Comparison of ENCODE assay signal across 29 mouse cellular contexts in the genomic region with DNA sequence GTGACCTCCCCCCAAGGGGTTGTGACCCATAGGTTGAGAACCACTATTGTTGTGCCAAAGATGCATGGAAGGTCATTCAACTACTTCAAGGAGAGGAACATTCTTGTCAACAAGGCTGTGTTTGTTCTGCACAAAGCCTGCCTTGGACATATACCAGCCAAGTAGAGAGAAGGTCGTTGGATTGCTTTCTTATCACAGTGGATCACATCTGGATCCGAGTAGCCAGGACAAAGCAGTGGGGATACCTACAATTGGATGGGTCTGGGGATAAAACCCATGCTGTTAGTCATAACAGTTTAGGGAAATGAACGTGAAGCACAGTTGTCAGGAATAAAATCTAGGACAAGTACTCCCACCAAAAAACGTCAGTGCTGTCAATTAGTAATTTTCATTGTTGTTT. TPM values are rescaled to one million over a fixed set of nuclear protein-coding genes. Genes with fewer than 3 reads are reported as not detected.
A peak's percentile ranks its signal among the peaks of the same experiment; 100 is the strongest.
DNase-seq lines count a peak whose midpoint lies in the region; ATAC-seq and TF ChIP-seq lines count a peak whose summit lies in the region.
"Had no signal": no experiment of that assay in that cellular context is flagged by ENCODE, and none has a peak within 500 bp of the region (broad histone marks: within the 10 kb centered on the region; RNA-seq: fewer than 3 reads in every experiment).

No protein-coding gene starts in this region.

- WGBS in heart, embryonic 10.5 days: 56% methylated on average over 4 of the region's 4 CpGs
- 49% methylated on average over 4 of the region's 4 CpGs for WGBS in lung, embryonic 16.5 days
- 36% methylated on average over 4 of the region's 4 CpGs for WGBS in lung, adult 2 months
- 56% methylated on average over 4 of the region's 4 CpGs for WGBS in heart, embryonic 15.5 days

- no peak overlapping the region for H3K4me2 ChIP-seq in lung, embryonic 16.5 days (ENCODE audit: low read depth, low read length)
- no peak overlapping the region for H3K4me2 ChIP-seq in heart, embryonic 15.5 days
- H3K4me2 ChIP-seq: forebrain, embryonic 15.5 days; hindbrain, embryonic 13.5 days; neural tube, embryonic 15.5 days had no signal

- no peak for DNase-seq in heart, embryonic 10.5 days (ENCODE audit: low spot score)
- DNase-seq in heart, postnatal 36 days: no peak
- DNase-seq in lung, adult 2 months: no peak
- DNase-seq in embryo, embryonic 10.5 days (ENCODE audit: low spot score): no peak
- DNase-seq in Muller cell, postnatal 12 days (ENCODE audit: inconsistent ontology term): no peak
- DNase-seq: adrenal gland, postnatal 36 days; cerebellum, adult 11 months; cerebellum, adult 9-11 months; gastrocnemius, postnatal 14 days; kidney, adult 8-10 months had no signal

- intact Hi-C loops in heart, postnatal 36 days (cut with DNase I): loop anchor here (10.0 kb wide), 1 partner anchor 1409 kb away; no protein-coding TSS in a partner anchor

- no peaks in the 10 kb centered on the region for H3K27me3 ChIP-seq in heart, embryonic 10.5 days (ENCODE audit: insufficient read depth, poor library complexity, severe bottlenecking)
- no peaks in the 10 kb centered on the region for H3K27me3 ChIP-seq in lung, embryonic 16.5 days (ENCODE audit: control insufficient read depth, insufficient read depth, low read depth, low read length)
- no peaks in the 10 kb centered on the region for H3K27me3 ChIP-seq in heart, embryonic 15.5 days
- H3K27me3 ChIP-seq: forebrain, embryonic 15.5 days; hindbrain, embryonic 13.5 days; neural tube, embryonic 15.5 days; Patski had no signal

- no peaks in the 10 kb centered on the region for H3K9me3 ChIP-seq in heart, embryonic 10.5 days
- H3K9me3 ChIP-seq in lung, embryonic 16.5 days (ENCODE audit: control insufficient read depth, low read length): no peaks in the 10 kb centered on the region
- H3K9me3 ChIP-seq in heart, embryonic 15.5 days (replicated peaks): no peaks in the 10 kb centered on the region
- H3K9me3 ChIP-seq: embryonic facial prominence, embryonic 10.5 days; forebrain, embryonic 15.5 days; hindbrain, embryonic 13.5 days; neural tube, embryonic 15.5 days had no signal

- H3K4me1 ChIP-seq in heart, embryonic 10.5 days: peaks cover 30% of the 10 kb centered on the region
- H3K4me1 ChIP-seq in lung, embryonic 16.5 days (replicated peaks; ENCODE audit: control insufficient read depth, insufficient read depth, low read length): no peaks in the 10 kb centered on the region
- H3K4me1 ChIP-seq in lung, adult 2 months (ENCODE audit: control insufficient read depth, insufficient read depth, low read length): peaks cover 25% of the 10 kb centered on the region
- H3K4me1 ChIP-seq in heart, embryonic 15.5 days (replicated peaks): peaks cover 39% of the 10 kb centered on the region
- H3K4me1 ChIP-seq: forebrain, embryonic 15.5 days; hindbrain, embryonic 13.5 days; neural tube, embryonic 15.5 days had no signal

- no peak overlapping the region for H3K4me3 ChIP-seq in heart, embryonic 10.5 days
- H3K4me3 ChIP-seq in lung, embryonic 16.5 days (ENCODE audit: low read length): no peak overlapping the region
- H3K4me3 ChIP-seq in lung, adult 2 months (replicated peaks; ENCODE audit: extremely low read depth, low read depth, low read length): no peak overlapping the region
- H3K4me3 ChIP-seq in heart, embryonic 15.5 days: no peak overlapping the region
- H3K4me3 ChIP-seq: embryonic facial prominence, embryonic 10.5 days; forebrain, embryonic 15.5 days; hindbrain, embryonic 13.5 days; layer of hippocampus, adult 2 months; neural tube, embryonic 15.5 days had no signal

- H3K9ac ChIP-seq in lung, embryonic 16.5 days (ENCODE audit: low read length): no peak overlapping the region
- H3K9ac ChIP-seq in heart, embryonic 15.5 days: no peak overlapping the region
- H3K9ac ChIP-seq: forebrain, embryonic 15.5 days; hindbrain, embryonic 13.5 days; neural tube, embryonic 15.5 days had no signal

- H3K36me3 ChIP-seq in heart, embryonic 10.5 days: no peaks in the 10 kb centered on the region
- no peaks in the 10 kb centered on the region for H3K36me3 ChIP-seq in lung, embryonic 16.5 days (ENCODE audit: control insufficient read depth, insufficient read depth, low read length)
- H3K36me3 ChIP-seq in heart, embryonic 15.5 days: no peaks in the 10 kb centered on the region
- H3K36me3 ChIP-seq: forebrain, embryonic 15.5 days had no signal

- ATAC-seq in lung, embryonic 16.5 days (ENCODE audit: low read depth): no peak
- ATAC-seq in heart, embryonic 15.5 days (replicated peaks; ENCODE audit: insufficient number of reproducible peaks, insufficient read depth, low FRiP score, low read depth): no peak
- ATAC-seq: forebrain, embryonic 15.5 days; Patski had no signal

- TF ChIP-seq CTCF in lung, adult 2 months (IDR thresholded peaks at IDR 0.05; ENCODE audit: insufficient read depth, low read length): no peak

- H3K27ac ChIP-seq in heart, embryonic 10.5 days: peak overlapping the region; percentile 78
- H3K27ac ChIP-seq in lung, embryonic 16.5 days (ENCODE audit: low read length): peak overlapping the region; percentile 56
- H3K27ac ChIP-seq in heart, embryonic 15.5 days: peak overlapping the region; percentile 84
- H3K27ac ChIP-seq: embryonic facial prominence, embryonic 10.5 days; forebrain, embryonic 15.5 days; hindbrain, embryonic 13.5 days; layer of hippocampus, adult 2 months; neural tube, embryonic 15.5 days had no signal

- no peak for TF ChIP-seq POLR2A in lung, adult 2 months (IDR thresholded peaks at IDR 0.05; ENCODE audit: borderline replicate concordance, extremely low read depth, low read depth, low read length)

RNA-seq across cellular contexts. Expression of a gene that starts 6.5 kb away (rescaled TPM):
- polyA plus RNA-seq in heart, embryonic 10.5 days (2016; fragmentation: Nextera tagmentation; extraction: Ambion mirVana): 5.5 and 6.0 TPM in 2 replicates
- total RNA-seq in heart, postnatal 36 days (2021): 10 to 100 TPM; 60.4 to 63.7 TPM
- polyA plus RNA-seq in lung, embryonic 16.5 days (2015; fragmentation: Nextera tagmentation; extraction: Ambion mirVana): 45.0 and 61.1 TPM in 2 replicates
- 59.8 and 70.1 TPM in 2 replicates for polyA plus RNA-seq in lung, adult 2 months (2012; rRNA removed)
- polyA plus RNA-seq in heart, embryonic 15.5 days (2015; fragmentation: Nextera tagmentation; extraction: Ambion mirVana): 45.9 and 54.2 TPM in 2 replicates

RNA-seq across cellular contexts. Expression of a gene that starts 15.1 kb away (rescaled TPM):
- 96.7 and 139 TPM in 2 replicates for polyA plus RNA-seq in heart, embryonic 10.5 days (2016; fragmentation: Nextera tagmentation; extraction: Ambion mirVana)
- 10 to 100 TPM; 18.2 to 19.3 TPM for total RNA-seq in heart, postnatal 36 days (2021)
- polyA plus RNA-seq in lung, embryonic 16.5 days (2015; fragmentation: Nextera tagmentation; extraction: Ambion mirVana): 146 and 148 TPM in 2 replicates
- polyA plus RNA-seq in lung, adult 2 months (2012; rRNA removed): 8.4 and 16.2 TPM in 2 replicates
- polyA plus RNA-seq in heart, embryonic 15.5 days (2015; fragmentation: Nextera tagmentation; extraction: Ambion mirVana): 74.8 and 81.6 TPM in 2 replicates

RNA-seq across cellular contexts. Expression of a gene that starts 29.9 kb away (rescaled TPM):
- polyA plus RNA-seq in heart, embryonic 10.5 days (2016; fragmentation: Nextera tagmentation; extraction: Ambion mirVana): 5.5 and 7.2 TPM in 2 replicates
- 1 to 10 TPM; 6.5 to 8.0 TPM for total RNA-seq in heart, postnatal 36 days (2021)
- polyA plus RNA-seq in lung, embryonic 16.5 days (2015; fragmentation: Nextera tagmentation; extraction: Ambion mirVana): 6.8 and 7.2 TPM in 2 replicates
- 18.1 and 20.6 TPM in 2 replicates for polyA plus RNA-seq in lung, adult 2 months (2012; rRNA removed)
- polyA plus RNA-seq in heart, embryonic 15.5 days (2015; fragmentation: Nextera tagmentation; extraction: Ambion mirVana): 6.5 and 7.3 TPM in 2 replicates

RNA-seq across cellular contexts. Expression of a gene that starts 59.9 kb away (rescaled TPM):
- not detected in 2 replicates for polyA plus RNA-seq in heart, embryonic 10.5 days (2016; fragmentation: Nextera tagmentation; extraction: Ambion mirVana)
- not detected for total RNA-seq in heart, postnatal 36 days (2021)
- polyA plus RNA-seq in lung, embryonic 16.5 days (2015; fragmentation: Nextera tagmentation; extraction: Ambion mirVana): not detected in 2 replicates
- not detected in 2 replicates for polyA plus RNA-seq in lung, adult 2 months (2012; rRNA removed)
- polyA plus RNA-seq in heart, embryonic 15.5 days (2015; fragmentation: Nextera tagmentation; extraction: Ambion mirVana): not detected in 2 replicates
- total RNA-seq: adrenal gland, adult 18-20 months; adrenal gland, postnatal 36 days; common myeloid progenitor, adult 5-6 weeks; ES-E14; gastrocnemius, postnatal 14 days; layer of hippocampus, adult 2 months; layer of hippocampus, postnatal 25 days; left cerebral cortex, postnatal 10 days; liver, adult 2 months had no signal
- polyA plus RNA-seq: embryonic facial prominence, embryonic 10.5 days; forebrain, embryonic 15.5 days; hindbrain, embryonic 13.5 days; limb, embryonic 11.5 days; liver, adult 2 months; liver, embryonic 16.5 days; midbrain, postnatal 0 days; neural tube, embryonic 15.5 days; Patski; small intestine, adult 2 months; thymus, postnatal 0 days had no signal
